Mouse (Mus musculus) gastrocnemius, postnatal 14 days (tissue): Measurements from ENCODE around the gene 1110002E22Rik. TPM values are rescaled to one million over a fixed set of nuclear protein-coding genes. Genes with fewer than 3 reads are reported as not detected.

Experiments used
- DNase-seq: peaks from one replicate; pipeline ENCODE4 v3.0.0; 2021; ENCODE audit warnings: mixed read lengths
- intact Hi-C: fragments of 180-260 bp; cut with DNase I; formaldehyde crosslinking; loops from one replicate; pipeline ENCODE4 v1.15.1; 2025; ENCODE audit warnings: low total_unique reads
- total RNA-seq, 2 experiments: library from RNA; stranded (reverse); gene quantifications; 2 replicates each; pipeline ENCODE4 v1.2.3; 2021

Gene 1110002E22Rik
- total RNA-seq, 2 experiments from 2014 or later: 105 to 170 TPM

DNA sequence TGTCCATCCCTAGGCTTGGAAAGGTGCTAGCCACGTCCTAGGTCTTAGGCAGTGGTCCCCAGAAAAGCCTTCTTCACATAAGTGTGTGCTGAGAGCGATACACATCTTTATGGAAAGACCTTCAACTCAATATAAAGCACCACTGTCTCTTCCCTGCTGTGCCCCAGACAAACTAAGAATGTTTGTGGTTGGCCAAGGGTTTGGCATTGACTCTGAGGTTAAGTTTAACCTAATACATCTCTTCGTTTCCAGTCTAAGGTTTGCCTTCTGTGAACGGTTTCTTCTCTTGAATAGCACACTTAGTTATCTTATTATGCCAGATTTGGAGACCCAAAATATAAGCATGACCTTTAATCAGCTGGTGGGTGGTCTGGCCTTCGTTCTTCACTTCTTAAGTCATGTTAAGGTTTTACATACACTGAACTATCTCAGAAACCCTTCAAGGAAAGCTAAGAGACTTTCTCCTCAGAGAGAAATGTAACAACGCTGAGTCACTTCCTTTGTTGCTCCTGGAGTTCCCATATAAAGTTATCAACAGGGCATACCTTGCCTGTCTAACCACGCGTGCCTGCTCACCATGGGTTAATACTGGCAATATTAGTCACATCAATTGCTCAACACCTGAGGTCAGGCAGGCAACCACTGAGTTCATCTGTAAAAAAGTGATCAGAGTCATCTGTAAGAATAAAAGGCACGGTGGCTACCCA is 3.5 kb upstream of the 1110002E22Rik start:
- intact Hi-C loops: no loop called here
- no peak for DNase-seq

DNA sequence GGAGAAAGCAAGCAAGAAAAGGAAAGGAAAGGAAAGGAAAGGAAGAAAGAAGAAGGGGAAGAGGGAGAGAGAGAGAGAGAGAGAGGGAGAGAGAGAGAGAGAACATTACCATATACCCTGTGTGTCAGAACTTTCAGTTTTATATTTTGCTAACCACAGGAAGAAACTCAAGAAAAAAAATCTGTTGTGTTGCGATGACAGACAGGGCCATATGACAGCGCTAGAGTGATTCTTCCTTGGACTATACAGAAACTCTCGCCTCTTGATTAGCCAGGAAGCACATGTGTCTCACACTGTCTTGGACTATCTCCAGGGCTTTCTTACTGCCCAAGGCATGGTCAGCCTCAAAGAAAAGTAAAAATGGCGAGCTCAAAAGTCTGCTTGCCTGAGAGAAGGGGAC is 2.2 kb upstream of the 1110002E22Rik start:
- no peak for DNase-seq
- intact Hi-C loops: no loop called here

DNA sequence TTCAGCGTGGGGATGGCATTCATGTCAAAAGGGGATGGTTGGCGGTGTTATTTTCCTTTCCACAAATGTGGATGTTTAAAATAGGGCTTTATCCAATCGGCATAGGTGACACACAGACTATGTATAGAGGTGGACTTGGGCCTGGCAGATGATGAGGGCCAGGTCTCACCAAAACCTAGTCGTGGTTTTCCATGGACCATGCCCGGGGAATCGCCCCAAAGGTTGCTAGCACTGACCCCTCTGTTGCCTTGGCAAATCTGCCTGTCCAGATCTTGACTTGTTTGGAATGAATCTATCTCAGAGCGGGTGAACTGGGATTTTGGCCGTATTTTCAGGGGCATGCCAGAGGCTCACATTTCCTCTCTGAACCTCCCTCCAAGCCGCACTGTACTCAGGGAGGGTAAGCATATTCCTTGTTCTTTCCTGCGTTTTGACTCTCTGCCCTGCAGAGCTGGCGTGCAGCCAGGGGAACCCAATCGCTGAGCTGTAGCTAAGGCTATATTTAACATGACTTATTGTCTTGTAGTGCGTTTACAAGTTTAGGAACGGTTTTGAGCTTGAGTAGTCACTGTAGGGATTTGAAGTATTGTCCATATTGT is 1.0 kb upstream of the 1110002E22Rik start:
- intact Hi-C loops: no loop called here

DNA sequence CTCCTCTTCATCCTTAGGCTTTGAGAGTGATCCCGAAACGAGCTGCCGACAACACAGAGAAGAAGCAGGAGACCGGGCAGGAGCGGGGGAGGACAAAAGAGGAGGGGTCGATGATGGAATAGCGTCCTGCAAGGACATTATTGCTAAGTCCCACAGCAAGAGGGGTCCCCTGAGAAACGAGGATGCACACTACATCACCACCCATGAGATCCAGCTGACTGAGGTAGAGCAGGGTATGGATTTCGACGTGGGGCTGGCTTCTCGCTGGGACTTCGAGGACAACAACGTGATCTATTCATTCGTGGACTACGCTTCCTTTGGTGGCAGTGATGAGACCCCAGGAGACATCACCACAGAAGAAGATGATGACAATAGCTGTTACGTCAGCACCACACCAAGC is 1.1 kb downstream of the 1110002E22Rik start:
- intact Hi-C loops: no loop called here

More for the DNA sequence above, 1.0 kb upstream of the 1110002E22Rik start:
- DNase-seq: peak; percentile 82

DNA sequence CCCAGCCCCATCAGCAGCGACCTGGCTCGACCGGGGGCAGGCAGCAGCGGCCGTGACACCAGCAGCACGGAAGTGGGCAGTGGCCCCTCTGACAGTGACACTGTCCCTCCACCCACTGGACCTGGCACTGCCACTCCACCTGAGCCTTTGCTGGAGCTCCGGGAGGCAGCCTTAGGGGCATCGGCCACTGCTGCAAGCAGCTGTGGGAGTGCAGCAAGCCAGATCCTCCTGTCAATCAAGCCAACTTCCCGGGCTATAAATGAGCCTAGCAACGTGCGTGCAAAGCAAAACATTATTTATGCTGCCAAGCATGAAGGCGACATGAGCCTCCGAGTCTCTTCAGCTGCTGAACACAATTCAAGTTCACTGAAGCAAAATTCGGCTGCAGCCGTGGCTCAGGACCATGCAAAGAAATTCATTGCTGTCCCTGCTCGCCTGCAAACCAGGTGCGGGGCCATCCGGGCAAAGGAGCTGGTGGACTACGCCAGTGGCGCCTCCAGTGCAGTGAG is 1.6 kb downstream of the 1110002E22Rik start:
- intact Hi-C loops: no loop called here

More for the DNA sequence above, 1.1 kb downstream of the 1110002E22Rik start:
- DNase-seq: no peak

DNA sequence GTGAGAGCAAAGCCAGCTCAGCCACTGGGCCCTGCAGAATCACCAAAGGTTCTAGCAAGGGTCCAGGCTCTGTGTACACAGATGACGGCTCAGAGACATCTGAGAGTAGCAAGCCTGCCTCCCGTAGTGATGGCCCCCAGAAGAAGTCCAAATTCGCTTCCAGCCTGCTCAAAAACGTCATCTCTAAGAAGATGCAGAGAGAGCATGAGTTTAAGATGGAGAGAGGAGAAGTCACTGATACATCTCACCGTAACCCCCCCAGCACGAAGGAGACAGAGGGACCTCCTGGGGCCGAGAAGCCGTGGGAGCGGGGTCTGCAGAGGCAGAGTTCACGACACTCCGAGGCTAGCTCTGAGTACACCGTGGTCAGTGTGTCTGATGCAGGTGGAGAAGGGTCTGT is 2.4 kb downstream of the 1110002E22Rik start, which contains the start of gene Gm5105:
TSS of gene Gm5105 (minus strand) at position 101 of the 400 bp plus-strand sequence.
- intact Hi-C loops: no loop called here
- no peak for DNase-seq

More for the DNA sequence above, 1.6 kb downstream of the 1110002E22Rik start:
- DNase-seq: peak; percentile 77

DNA sequence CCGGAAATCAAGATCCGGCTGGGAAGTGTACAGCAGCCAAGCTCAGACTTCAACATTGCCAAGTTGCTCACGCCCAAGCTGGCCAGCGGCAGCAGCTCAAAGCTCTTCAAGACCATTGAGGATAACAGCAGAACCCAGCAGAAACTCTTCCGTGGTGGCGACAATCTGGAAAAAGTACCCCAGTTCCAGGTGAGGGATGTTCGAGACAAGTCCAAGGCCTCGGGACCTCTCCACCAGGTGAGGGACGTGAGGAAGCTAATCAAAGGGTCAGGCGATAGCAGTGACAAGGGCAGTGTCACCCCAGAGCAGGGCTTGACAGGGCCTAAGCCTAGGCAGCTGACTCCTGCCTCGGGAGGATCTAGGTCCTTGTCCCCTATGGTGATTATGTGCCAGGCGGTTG is 3.3 kb downstream of the 1110002E22Rik start:
- intact Hi-C loops: no loop called here
- DNase-seq: peak; percentile 21

DNA sequence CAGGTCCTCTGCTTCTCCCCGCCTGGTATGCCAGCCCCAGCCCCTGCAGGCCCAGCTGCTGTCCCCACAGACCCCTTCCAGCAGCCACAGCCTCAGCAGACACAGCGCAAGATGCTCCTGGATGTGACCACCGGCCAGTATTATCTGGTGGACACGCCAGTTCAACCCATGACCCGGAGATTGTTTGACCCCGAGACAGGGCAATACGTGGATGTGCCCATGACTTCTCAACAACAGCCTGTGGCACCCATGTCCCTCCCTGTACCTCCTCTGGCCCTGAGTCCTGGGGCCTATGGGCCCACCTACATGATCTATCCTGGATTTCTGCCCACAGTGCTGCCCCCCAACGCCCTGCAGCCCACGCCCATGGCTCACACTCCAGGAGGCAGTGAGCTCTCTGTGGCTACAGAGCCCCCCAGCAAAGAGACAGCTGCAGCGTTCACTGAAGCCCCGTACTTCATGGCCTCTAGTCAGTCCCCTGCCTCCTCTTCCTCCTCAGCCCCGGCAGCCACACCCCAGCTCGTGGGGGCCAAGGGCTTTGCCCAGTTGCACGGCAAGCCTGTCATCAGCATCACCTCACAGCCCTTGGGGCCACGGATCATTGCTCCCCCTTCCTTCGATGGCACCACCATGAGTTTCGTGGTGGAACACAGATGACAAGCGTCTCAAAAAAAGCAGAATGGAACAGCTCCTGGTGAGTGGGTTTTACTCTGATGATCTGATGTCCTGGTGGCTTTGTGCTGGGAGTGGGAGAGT is 5.1 kb downstream of the 1110002E22Rik start:
- intact Hi-C loops: no loop called here

DNA sequence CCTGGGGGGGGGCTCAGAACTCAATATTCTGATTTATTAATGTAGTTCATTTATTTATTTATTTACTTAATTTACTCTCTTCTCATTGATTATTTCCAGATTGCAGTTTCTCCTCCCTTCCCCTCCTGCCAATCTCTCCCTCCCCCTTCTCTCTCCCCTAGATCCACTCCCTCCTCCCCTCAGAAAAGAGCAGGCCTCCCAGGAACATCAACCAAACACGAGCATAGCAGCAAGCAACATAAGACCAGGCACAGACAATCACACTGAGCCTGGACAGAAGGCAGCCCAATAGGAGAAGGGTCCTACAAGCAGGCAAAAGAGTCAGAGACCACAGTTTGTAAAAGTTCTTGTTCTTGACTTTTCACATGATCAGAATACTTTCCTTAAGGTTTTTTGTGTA is 6.2 kb downstream of the 1110002E22Rik start:
- DNase-seq: no peak
- intact Hi-C loops: no loop called here

More for the DNA sequence above, 5.1 kb downstream of the 1110002E22Rik start:
- DNase-seq: peak; percentile 12

DNA sequence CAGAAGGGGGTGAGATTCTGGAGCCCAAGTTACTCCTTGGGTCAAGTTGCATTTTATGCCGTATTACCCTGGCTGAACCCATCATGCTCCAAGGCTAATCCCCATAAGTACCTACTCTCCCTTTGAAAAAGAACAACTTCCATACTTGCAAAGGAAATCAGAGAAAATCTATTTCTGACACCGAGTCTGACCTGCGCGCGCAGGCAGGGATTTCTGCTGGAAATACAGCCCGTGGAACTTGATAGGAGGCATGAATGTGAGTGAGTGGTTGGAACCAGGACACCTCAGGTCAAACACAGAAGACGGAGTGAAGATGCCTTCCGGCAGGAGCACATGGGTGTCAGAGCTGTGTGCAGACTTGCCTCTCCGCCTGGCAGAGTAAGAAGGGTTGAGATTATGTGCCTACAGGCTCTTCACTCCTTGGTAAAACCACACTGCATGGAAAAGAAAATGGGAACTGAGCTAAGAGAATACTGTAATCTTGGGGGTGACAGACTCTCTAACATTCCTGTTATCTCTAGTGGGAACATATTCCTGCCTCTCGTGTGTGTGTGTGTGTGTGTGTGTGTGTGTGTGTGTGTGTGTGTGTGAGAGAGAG is 6.7 kb downstream of the 1110002E22Rik start:
- peak; percentile 31 for DNase-seq
- intact Hi-C loops: no loop called here

DNA sequence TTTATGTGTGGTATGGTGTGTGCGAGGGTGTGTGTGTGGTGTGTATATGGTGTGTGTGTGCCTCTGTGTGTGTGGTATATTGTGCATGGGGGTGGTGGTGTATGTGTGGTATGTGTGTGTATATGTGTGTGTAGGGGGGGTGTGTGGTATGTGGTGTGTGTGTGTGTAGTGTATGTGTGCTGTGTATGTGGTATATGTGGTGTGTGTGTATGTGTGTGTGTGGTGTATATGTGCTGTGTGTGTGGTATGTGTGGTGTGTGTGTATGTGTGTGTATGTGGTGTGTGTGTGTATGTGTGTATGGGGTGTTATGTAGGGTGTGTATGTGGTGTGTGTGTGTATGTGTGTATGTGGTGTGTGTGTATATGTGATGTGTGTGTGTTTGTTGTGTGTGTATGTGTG is 9.4 kb downstream of the 1110002E22Rik start:
- intact Hi-C loops: no loop called here
- DNase-seq: no peak

DNA sequence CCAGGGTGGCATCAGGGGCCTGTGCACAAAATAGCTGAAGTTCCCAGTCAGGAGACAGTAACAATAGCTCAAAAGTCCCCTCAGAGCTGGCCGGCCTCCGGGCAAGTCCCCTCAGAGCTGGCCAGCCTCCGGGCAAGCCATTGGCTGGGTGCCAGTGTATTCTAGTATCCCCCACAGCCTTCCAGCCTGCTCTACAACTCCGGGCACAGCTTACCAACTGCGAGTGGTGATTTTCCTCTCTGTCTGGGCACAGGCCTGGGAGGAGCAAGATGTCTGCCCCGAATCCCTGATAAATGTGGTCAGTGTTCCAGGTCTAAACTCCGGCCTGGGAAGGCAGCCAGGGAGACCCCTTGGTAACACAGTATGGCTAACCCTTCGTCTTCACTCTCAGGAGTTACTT is 10.4 kb downstream of the 1110002E22Rik start:
- intact Hi-C loops: no loop called here
- peak; percentile 54 for DNase-seq

DNA sequence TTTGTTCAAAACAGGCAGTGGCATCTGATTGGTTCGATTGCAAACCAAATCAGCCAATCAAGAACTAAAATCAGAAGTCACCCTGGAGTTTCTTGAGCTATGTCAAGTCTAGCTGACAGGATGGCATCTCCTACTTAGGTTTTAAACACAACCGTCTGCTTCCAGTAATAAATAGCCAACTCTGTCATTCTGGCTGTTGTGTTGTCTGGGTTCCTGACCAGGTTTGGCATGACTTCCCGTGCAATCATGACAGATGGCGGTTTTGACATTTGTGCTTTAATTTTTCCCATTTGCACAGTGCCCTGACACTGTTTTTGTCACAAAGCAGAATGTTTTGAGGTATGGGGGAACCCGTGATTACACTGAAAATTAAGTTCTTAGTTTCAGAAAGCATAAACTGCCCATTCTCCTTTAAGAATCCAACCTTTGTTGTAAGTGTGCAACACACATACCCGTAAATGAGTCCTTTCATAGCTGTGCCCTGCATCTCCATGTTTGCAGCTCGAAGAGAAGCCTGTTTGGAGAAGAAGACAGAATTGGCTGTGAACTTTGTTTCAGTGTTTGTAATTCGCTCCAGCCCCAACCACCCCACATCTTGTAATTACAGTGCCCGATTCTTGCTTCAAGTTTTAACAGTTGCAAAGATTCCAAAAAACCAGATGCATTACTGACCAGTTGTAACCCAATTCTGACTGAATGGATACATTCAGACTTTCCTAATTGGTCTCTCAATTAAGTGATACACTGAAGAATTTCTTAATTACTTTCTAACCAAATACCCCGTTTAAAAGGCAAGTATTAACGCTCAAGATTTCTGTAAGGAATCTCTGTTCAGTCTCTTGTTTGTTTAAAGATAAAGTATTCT is 12.9 kb downstream of the 1110002E22Rik start:
- DNase-seq: no peak
- intact Hi-C loops: no loop called here

DNA sequence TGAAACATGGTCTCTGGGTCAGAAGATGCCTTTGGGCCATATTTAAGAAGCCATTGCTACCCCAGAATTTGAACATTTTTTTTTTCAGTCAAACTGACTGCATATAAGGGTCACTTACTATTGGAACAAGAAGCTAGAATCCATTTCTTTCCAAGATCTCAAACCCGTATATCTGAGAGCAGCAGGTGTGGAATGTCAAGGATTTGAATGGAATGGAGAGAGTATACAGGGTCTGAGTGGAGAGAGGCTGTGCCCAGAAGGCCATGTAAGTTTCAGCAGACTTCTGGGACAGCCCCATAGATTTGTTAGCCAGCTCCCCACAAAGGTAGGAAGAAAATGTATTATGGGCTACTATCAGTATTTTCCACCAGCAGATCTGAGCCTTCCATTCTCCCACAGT is 13.8 kb downstream of the 1110002E22Rik start:
- DNase-seq: no peak
- intact Hi-C loops: no loop called here

DNA sequence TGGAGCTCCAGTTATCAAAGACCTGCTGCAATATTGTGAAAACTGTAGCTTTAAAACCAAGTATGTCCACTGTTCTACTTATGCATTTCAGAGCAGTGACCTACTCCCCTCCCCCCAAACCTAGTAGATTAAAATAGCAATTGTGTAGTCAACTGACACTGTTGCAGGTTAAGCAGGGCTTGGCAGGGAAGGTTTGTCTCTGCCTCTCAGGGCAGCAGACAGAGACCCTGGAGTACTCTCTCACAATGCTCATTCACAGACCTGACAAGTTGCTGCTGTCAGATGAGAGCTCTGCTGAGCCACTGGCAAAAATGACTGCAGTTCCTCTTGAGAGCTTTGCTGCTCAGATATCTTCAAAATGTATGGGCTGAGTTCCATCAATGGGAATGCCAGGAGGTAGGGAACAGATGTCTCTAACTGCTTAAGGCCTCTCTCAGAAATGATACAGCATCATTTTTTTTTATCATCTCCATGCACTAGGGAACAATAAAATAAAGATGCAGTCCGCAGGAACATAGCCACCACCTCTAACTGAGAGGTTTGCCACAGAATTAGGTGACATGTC is 18.3 kb downstream of the 1110002E22Rik start:
- intact Hi-C loops: loop anchor here (10.0 kb wide), 1 partner anchor 52 kb away; no protein-coding TSS in a partner anchor
- DNase-seq: no peak

DNA sequence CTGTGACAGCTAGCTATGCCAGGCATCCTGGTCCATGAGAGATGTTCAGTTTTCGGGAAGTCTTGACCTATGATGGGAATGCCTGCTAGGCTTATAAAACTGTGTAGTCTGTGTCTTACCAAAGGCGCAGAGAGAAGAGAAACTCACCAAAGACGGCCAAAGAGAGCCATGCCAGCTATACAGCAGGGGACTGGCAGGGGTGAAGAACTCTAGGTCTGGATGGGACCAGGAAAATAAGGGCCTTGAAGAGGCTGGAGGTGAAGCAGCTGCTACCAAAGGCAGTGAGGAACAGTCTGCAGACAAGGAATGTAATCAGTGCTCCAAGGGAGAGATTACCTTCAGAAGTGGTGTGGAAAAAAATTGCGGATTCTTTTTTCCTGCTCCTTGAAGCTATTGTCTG is 19.0 kb downstream of the 1110002E22Rik start:
- no peak for DNase-seq
- intact Hi-C loops: loop anchor here (10.0 kb wide), 1 partner anchor 51 kb away; no protein-coding TSS in a partner anchor

DNA sequence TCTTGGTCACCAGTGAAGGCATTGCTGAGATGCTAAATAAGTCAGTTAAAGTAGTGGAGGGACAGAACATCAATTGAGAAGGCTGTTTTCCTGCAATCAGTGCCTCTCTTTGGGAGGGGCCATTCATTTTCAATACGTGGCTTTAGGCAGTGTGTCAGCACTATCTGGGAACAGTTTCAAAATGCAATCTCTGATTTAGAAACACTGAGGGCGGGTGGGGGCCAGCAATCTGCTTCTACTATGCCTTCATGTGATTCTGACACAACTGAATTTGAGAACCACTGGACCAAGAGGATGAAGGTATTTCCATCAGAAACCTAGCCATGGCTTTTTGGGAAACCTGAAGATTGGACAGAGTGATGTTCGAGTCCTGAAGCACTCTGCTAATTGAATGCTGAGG is 30.4 kb downstream of the 1110002E22Rik start:
- DNase-seq: no peak
- intact Hi-C loops: no loop called here

DNA sequence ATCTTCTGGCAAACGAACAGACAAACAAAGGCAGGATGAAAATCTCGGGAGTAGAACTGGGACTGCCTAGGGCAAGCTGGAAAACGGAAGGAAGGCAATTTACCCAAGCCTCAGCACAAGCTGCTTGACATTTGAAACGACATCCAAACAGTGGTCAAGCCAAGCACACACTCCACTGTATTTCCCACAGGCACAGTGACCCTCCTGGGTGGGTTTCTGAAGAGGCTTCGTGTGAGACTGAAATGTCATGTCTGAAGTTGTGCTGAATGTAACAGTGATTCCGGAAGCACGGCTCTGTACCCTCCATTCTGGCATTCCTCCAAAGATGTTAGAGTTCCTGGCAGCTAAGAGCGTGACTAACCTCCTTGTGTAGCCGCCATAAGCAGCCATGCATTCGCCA is 30.9 kb downstream of the 1110002E22Rik start:
- DNase-seq: no peak
- intact Hi-C loops: no loop called here
